Mouse (Mus musculus) gastrocnemius, postnatal 14 days (tissue): ENCODE measurements around the gene Hsd3b6. TPM values are rescaled to one million over a fixed set of nuclear protein-coding genes. Genes with fewer than 3 reads are reported as not detected.

Experiments
- total RNA-seq, 2 experiments: library from RNA; stranded (reverse); gene quantifications; 2 replicates each; pipeline ENCODE4 v1.2.3; 2021

Gene Hsd3b6
- total RNA-seq, 2 experiments from 2014 or later: not detected

Other genes with a start within 250 kb of the Hsd3b6 start
- gene Gm10681, start 225.6 kb downstream of the Hsd3b6 start, total RNA-seq: not detected
- gene Hsd3b5, start 184.2 kb downstream of the Hsd3b6 start, total RNA-seq: not detected
- not detected for gene Hsd3b2, start 89.9 kb downstream of the Hsd3b6 start, total RNA-seq
- not detected for gene Hsd3b3, start 51.3 kb downstream of the Hsd3b6 start, total RNA-seq
- not detected for gene Hsd3b1, start 45.4 kb upstream of the Hsd3b6 start, total RNA-seq
- not detected for gene Hao2, start 78.8 kb upstream of the Hsd3b6 start, total RNA-seq